Mouse (Mus musculus) layer of hippocampus, postnatal 36 days (tissue): Measurements from ENCODE around the gene Irs2. TPM values are rescaled to one million over a fixed set of nuclear protein-coding genes. Genes with fewer than 3 reads are reported as not detected.

Experiments used
- DNase-seq, 2 experiments: peaks; one replicate each; pipeline ENCODE4 v3.0.0; 2022
- total RNA-seq, 2 experiments: library from RNA; stranded (reverse); gene quantifications; 2 replicates each; pipeline ENCODE4 v1.2.3; 2021

The Irs2 gene
- total RNA-seq, 2 experiments from 2014 or later: 70.3 to 78.6 TPM

- DNase-seq: no peak
Observed at GRCm38 (mm10) chr8:10986638-10987037, 21.6 kb downstream of the Irs2 start.

GRCm38 (mm10) chr8:10985064-10985463 lies 23.2 kb downstream of the Irs2 start:
- DNase-seq: no peak

GRCm38 (mm10) chr8:10980876-10981275 lies 27.4 kb downstream of the Irs2 start:
- no peak for DNase-seq

GRCm38 (mm10) chr8:10979916-10980315 lies 28.3 kb downstream of the Irs2 start:
- no peak for DNase-seq

GRCm38 (mm10) chr8:10979196-10979794 lies 29.0 kb downstream of the Irs2 start:
- DNase-seq: no peak

GRCm38 (mm10) chr8:10978377-10978776 lies 29.9 kb downstream of the Irs2 start:
- peak; percentile 52 to 60 for DNase-seq

- DNase-seq: no peak
Observed at GRCm38 (mm10) chr8:10977742-10978376, 30.4 kb downstream of the Irs2 start.

- no peak for DNase-seq
Observed at GRCm38 (mm10) chr8:10974659-10975058, 33.6 kb downstream of the Irs2 start.

- DNase-seq: no peak
Observed at GRCm38 (mm10) chr8:10974126-10974525, 34.1 kb downstream of the Irs2 start.

- no peak for DNase-seq
Observed at GRCm38 (mm10) chr8:10972851-10973452, 35.3 kb downstream of the Irs2 start.

- no peak for DNase-seq
Observed at GRCm38 (mm10) chr8:10971984-10972383, 36.3 kb downstream of the Irs2 start.

GRCm38 (mm10) chr8:10971509-10971908 lies 36.7 kb downstream of the Irs2 start:
- no peak for DNase-seq

- no peak for DNase-seq
Observed at GRCm38 (mm10) chr8:10970496-10971456, 37.5 kb downstream of the Irs2 start.

GRCm38 (mm10) chr8:10968687-10969086 lies 39.6 kb downstream of the Irs2 start:
- DNase-seq: no peak

GRCm38 (mm10) chr8:10965401-10966117 lies 42.7 kb downstream of the Irs2 start:
- DNase-seq: no peak

GRCm38 (mm10) chr8:10964511-10965099 lies 43.7 kb downstream of the Irs2 start:
- no peak for DNase-seq

GRCm38 (mm10) chr8:10961989-10962388 lies 46.3 kb downstream of the Irs2 start:
- DNase-seq: no peak

GRCm38 (mm10) chr8:10960277-10960819 lies 47.9 kb downstream of the Irs2 start:
- DNase-seq: peak; percentile 49 to 51

GRCm38 (mm10) chr8:10957292-10957955 lies 50.8 kb downstream of the Irs2 start:
- DNase-seq: no peak

GRCm38 (mm10) chr8:10953346-10954053 lies 54.8 kb downstream of the Irs2 start:
- DNase-seq: peak; percentile 57 to 58
